Mouse (Mus musculus) spleen, adult 18-20 months (tissue): ENCODE results near the gene Hnrnpm.
A peak's percentile ranks its signal among the peaks of the same experiment; 100 is the strongest.
"Not testable (repeated sequence)": the region's sequence is repeated elsewhere in the genome, so short reads cannot be mapped to it uniquely, and the experiment has no call there.

ENCODE experiments used
- DNase-seq, 2 experiments: peaks; one replicate each; pipeline ENCODE4 v3.0.0; 2022; ENCODE audit warnings: mixed read lengths in 2 of 2

Hnrnpm gene

DNA sequence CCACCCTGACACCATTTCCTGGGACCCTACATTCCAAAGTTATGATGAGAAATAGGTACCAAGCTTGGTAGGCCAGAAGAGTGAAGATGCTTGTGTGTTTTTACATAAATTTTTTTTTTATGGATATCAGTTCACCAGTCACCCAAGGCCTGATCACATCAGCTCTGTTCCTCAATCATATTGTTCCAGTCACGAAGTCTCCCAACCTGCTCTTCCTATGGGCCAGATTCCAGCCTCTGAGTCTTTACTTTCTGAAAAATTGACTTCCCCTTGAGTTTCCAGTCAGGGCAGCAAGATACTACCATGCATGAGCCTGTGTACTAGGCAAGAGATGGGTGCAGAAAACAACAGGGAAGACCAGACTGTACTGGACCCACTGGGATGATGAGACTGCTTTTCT lies at the start of gene Hnrnpm:
TSS of gene Hnrnpm (minus strand) at position 101 of the 400 bp plus-strand sequence.
- no peak for DNase-seq

DNA sequence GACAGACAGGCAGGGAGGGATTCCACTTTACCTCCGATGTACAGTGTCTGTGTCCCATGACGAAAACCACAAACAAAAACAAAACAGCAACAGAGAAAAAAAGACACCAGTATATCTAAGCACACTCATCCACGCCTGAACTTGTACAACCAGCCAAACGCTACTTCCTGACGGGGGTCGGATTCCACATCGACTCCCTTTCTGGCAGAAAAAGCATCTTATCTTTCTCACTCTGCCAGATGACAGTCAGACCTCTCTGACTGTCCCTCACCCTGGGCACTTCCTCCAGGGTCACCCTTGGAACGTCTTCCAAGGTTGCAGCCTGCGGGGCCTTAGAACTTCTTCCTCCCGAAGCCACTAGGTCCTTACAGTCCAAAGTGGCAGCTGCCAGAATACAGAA lies 46.9 kb upstream of the Hnrnpm start:
- not testable (repeated sequence) for DNase-seq

DNA sequence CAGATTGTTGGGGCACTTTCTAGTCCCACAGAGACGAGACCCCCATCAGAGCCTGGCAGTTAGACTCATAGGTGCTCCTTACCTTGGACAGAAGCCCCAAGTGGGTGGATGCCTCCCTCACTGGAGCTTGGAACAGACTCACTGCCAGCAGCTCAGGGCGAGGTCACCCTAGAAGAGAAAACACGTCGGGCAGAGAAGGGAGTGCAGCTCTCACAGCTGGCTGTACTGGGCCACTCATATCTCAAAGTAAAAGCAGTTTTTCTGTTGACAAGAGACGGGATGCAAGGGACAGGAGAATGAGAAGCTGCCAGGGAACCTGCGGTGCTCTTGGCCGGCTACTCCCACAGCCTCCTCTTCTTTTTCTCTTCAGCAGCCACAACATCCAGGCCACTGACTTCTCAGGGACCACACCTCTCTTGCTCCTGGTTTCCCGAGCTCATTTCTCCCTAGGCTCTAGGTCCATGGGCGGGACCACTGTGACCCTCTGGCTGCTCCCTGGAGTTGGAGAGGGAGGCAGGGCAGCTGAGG lies 46.0 kb upstream of the Hnrnpm start:
- DNase-seq, result not testable (repeated sequence)

DNA sequence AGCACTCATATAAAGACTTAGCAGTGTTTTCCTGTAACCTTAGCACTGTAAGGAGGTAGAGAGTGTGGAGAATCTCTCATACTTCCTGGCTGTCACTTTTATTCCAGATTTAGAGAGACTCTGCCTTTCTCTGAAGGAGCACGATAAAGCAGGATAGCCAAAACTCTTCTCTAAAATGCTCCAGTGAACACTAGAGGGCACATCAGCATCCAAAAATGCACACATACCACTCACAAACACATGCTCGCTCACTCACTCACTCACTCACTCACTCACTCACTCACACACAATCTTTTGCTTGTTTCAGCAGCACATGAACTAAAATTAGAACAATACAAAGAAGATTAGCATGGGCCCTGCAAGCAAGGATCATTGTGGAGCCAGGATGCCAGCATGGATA lies 42.6 kb upstream of the Hnrnpm start:
- no peak for DNase-seq

DNA sequence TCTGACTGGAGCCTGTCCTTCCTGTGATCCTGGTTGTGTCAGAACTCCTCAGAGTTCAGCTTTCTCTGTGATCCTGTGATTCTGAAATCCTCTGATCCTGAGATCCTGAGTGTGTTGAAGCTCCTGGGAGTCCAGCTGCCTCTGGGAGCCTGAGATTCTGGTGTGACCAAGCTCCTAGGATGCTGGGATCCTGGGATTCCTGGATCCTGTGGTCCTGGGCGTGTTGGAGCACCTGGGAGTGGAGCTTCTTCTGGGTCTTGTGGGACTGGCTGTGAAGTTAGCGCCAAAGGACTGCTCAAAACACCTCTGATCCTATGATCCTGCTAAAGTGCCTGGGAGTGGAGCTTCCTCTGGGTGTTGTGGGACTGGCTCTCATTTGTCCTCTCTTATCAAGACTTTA lies 41.7 kb upstream of the Hnrnpm start:
- DNase-seq, result no peak

DNA sequence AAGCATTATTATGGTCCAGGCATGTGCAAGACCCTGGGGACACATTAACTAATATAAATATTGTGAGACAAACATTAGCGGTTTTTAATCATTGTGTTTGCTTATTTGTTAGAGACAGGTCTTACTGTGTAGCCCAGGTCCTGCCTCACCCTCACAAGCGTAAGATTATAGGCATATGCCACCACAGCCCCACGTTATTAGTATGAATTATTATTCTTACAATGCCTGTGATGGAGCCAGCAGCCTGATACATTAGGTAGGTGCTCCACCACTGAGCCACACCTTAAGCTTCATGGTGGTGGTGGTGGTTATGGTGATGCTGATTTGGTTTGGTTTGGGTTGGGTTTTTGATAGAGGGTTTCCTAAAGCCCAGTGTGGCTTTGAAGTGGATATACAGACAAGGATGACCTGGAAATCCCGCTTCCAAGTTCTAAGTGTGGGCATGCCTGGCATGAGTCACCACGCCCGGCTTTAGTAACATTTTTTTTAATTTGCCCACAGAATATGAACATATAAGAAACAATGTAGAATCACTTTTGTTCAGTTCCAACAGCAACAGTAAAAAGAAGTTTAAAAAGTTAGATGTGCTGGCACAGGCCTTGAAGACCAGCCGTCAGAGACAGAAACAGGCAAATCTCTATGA lies 33.2 kb upstream of the Hnrnpm start:
- no peak for DNase-seq

DNA sequence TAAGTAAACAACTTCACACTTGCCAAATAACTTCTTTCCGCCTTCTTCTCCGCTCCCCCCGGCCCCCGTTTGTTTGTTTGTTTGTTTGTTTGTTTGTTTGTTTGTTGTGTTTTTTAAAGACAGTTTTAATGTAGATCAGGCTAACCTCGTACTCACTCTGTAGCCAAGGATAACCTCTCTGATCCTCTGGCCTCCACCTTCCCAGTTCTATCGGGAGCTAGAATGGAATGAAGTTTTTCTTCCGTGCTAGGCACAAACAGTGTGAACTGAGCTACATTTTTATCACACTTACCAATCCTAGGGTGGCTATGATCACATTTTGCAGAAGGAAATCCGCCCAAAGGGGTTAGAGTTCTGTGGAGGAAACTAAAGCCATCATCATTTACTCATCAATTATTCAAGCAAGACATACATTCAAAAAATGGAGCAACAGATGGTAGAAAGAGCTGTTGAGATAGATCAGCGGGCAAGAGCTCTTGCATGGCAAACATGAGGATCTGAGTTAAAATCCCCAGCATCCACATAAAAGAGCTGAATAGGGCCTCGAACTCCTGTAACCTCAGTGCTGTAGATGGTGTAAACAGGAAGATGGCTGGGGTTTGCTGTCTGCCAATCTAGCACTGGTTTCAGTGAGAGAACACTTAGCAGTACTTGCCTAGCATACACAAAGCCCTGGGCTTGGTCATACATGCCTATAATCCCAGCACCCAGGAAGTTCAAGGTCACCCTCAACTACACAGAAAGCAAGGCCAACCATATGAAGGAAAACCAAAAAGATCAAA lies 32.5 kb upstream of the Hnrnpm start:
- DNase-seq, result no peak

DNA sequence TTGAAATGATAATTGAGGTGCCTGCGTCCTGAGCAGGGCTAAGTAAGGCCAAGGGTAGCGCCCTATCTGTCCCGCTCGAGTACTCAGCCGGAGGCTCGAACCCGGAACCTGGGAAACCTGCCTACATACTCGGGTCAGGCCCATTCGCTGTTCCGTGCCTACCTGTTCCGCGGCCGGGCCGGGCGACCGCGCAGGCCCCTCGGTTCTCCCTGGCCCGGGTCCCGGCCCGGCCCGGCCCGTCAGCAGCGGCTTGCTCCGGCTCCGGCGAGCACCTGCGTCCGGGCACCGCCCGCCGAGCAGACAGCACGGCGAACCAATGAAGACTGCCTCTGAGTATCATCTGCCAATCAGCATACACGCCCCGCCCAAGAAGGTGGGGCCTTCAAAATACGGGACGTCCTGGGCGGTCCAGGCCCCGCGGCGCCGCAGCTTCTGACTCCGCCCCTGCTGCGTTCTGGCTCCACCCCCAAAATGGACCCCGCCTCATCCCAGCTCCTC lies 31.8 kb upstream of the Hnrnpm start, which contains the start of gene March2:
TSS of gene March2 (minus strand) at position 287 of the 498 bp plus-strand sequence.
- DNase-seq, result peak; percentile 93 to 98

DNA sequence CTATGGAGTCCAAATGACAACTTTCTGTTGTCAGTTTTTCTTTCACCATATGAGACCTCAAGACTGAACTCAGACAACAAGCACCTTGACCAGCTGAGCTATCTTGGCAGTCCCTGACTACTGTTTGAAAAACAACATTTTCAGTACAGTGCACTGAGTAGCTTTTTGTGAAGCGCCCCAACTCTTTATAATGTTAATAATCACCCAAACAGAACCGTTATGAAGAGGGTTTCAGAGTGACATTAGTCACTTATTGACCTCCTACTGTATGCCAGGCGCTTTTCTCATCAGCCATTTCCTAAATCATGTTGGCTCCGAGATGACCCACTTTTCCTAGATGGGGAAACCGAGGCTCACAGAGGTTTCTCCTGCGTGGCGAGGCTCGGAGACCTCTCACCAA lies 31.3 kb upstream of the Hnrnpm start:
- no peak for DNase-seq

DNA sequence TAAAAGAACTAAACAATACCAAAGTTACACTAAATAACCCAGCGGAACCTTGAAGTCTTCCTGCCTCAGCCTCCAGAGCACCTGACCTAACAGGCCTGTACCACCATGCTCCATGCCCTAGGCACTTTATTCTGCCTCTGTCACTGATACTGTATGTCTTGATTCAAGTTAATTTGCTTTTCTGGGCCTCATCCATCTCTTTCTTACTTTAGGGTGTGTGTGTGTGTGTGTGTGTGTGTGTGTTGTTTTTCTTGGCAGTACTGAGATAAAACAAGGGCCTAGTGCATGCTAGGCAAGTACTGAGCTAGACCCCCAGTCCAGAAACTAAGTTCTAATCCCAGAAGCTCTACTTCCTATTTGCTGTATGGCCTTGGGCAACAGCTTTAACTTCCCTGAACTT lies 30.6 kb upstream of the Hnrnpm start:
- DNase-seq, result no peak

DNA sequence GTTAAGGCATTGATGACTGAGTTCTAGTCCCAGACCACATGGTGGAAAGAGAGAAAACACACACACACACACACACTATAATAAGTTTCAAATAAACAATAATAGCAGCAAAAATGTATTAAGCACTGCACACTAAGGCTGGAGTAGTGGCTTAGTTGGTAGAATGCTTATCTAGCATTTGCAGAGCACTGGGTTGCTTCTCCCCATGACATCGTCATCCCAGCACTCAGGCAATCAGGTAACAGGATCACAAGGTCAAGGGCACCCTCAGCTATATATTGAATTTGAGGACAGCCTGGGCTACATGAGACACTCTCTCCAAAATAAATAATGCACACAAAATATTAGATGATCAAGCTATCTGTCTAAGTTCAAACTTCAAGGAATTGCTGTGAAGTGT lies 28.1 kb upstream of the Hnrnpm start:
- no peak for DNase-seq

DNA sequence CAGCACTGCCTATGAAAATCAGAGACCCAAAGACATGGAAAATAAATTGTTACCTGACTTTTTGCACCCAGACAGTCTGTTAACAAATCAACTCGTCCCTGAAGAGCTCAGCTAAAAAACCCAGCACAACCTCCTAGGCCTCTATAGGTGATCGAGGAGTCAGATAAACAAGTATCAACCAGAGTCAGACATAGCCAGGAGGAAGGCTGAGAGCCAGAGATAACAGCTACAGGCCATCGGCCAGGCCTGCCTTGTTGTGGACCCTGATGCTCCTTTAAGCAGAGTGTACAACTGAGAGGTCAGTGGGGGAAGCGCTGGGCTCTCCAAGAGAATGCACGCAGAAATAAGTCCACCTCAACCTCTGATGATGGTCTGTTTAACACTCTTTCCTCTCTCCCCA lies 26.6 kb upstream of the Hnrnpm start:
- DNase-seq, result no peak

DNA sequence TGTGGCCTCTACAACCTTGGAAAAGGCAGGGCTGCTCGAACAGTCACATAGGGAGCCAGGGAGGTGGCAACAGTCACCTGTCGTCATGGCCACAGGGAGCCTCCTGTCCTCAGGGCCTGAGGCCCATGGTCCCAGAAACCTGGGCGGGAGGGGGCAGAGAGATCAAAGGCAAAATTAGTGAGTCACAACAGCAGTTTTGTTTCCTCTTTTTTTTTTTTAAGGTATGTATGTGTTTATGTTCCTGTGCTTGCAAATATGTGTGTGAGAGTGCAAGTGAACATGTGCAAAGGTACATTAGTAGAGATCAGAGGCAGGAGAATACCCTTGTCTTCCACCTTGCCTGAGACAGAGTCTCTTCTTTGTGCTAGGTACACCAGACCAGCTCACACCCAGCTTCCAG lies 23.2 kb upstream of the Hnrnpm start:
- DNase-seq, result no peak

DNA sequence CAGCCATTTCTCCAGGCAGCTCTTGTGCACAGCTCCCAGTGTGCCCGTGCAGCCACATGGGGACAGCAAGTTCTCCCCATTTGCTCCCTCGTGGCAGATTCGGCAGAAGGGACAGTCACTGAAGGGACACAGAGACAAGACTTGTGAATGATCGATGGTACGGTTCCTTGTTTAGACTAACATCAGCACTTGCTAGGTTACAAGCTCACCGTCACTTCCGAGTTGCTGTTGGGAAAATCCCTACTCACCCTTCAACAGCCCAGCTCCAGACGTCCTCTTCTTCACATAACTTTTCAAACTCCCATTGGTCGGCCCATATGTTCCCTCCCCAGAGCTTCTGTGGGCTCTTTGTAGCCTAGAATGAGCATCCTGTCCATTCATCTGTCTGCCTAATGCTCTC lies 16.4 kb upstream of the Hnrnpm start:
- no peak for DNase-seq

DNA sequence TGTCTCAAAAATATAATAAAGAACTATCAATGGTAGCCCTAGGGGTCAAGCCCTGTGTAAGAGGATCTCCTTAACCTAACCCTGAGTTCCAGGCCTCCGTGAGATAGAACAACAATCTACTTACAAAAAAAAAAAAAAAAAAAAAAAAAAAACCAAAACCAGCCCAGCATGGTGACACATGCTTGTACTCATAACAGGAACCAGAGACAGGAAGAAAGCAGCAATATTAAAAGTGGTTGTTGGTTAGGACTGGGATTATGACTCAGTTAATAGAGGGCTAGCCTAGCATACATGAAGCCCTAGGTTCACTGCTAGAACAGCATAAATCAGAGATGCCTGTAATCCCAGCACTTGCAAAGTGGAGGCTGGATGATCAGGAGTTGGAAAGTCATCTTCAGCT lies 15.5 kb upstream of the Hnrnpm start:
- DNase-seq, result no peak

DNA sequence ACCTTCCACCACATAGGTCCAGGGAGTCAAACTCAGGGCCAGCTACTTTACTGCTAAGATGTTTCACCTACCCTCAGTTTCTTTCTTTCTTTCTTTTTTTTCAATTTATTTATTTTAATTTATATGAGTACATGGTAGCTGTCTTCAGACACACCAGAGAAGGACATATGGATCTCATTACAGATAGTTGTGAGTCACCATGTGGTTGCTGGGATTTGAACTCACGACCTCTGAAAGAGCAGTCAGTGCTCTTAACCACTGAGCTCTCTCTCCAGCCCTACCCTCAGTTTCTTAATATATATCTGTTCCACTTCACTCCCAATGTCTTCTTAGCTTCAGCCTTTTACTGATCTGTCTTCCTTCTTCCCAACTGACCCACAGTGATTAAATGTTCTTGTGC lies 8.8 kb upstream of the Hnrnpm start:
- no peak for DNase-seq

DNA sequence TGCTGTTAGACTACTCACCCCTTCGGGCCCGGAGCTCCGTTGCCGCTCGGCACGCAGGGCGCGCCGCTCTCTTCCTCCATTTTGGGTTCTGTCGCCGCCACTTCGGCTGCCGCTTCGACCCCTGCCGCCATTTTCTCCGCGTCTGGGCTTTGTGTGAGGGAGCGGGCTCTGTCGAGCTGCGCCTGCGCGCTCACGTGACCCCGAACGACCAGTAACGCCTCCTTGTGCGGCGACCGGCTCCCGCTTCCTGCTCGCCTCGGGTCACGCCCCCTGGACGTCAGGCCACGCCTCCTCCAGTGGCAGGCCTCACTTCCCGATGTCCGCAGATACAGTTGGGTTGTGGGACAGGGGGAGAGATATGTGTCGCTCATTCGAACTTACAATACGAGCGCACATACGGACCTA lies 1.4 kb downstream of the Hnrnpm start:
- peak; percentile 97 to 99 for DNase-seq

DNA sequence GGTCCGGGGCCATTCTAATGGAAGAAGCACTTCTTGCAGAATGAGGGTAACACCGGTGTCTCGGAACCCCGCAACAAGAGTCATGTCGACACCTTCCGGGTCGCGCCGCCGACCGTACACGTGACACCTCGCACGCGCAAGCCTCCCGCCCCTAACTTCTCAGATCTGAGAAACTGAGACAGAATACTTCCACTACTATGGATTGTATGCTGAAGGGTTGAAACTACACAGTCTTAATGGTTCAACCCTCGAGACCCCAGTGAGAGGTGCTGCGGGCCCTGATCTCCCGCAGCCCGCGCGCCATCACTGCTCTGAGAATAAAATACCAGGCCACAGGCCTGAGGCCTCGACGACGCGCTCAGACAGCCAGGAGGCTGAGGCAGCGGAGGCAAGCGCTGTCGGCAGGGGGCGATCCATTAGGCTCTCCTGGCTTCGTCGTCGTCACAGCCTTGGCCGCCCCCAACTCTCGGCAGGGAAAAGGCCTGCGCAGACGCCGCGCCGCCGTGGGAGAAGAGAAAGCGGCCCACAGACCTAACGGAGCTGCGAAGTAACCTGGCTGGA lies 1.9 kb downstream of the Hnrnpm start:
- DNase-seq, result peak; percentile 51 to 61

DNA sequence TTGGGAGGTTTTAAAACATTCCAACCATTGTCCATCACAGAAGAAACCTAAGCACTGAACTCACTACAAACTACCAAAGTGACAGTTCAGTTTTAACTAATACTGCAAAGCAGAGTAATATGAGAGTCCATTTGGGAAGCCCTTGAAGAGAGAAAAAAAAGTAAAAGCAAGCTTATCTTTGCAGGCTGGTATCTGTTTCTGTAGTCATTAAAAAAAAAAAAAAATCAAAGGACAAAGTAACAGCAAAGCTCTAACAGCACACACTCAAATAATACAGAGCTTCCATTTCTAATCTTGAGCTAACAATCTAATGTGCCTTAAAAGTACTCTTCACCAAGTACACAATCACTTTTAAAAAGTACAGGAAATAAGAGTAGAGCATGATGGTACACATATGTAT lies 4.9 kb downstream of the Hnrnpm start:
- no peak for DNase-seq

DNA sequence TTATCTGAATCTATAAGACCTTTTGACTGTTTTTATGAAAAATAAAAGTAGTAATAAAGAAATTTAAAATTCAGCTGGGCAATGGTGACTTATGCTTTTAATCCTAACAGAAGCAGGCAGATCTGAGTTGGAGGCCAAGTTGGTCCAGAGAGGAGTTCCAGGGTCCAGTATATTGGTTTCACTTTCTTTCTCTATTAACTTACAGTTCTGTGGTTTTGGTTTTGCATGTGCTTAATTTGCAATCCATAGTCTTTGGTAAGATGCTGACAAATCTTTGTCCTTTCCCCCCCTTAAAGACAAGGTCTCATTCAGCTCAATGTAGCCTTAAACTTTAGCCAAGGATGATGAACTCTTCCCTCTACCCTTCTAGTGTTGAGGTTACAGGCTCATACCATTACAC lies 7.9 kb downstream of the Hnrnpm start:
- DNase-seq, result no peak

DNA sequence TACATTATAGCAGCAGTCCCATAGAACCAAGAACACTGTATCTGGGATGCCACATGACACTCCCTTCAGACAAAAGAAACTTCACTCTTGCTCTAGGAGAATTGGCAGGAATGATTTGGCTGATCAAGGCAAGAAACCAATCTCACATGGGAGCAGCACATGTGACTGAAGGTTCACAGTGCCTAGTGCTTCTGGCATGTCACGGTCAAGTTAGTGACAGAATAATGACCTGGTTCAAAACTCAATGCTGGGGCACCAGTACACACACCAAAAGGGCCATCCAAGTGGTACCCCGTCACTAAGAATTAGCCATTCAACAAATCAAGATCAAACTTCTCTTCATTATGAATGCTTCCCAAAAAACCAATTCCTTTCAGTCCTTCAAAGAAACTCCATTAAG lies 10.6 kb downstream of the Hnrnpm start:
- DNase-seq, result no peak

DNA sequence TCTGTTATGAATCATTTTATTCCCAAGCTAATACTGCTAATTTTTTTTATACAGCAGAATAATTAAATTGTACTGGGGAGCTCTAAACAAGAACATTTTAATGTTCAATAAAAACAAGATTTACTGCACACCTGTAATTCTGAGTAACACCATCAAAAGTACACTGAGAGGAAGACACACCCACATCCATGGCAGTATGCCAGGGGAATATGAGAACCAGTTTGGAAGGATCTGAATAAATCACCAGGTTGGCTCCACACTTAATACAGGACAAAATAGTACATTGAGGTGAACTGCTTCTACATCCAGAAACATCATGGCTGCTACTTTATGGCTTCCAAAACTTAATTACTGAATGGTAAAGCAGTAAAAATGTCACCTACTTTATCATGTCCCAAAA lies 11.2 kb downstream of the Hnrnpm start:
- no peak for DNase-seq

DNA sequence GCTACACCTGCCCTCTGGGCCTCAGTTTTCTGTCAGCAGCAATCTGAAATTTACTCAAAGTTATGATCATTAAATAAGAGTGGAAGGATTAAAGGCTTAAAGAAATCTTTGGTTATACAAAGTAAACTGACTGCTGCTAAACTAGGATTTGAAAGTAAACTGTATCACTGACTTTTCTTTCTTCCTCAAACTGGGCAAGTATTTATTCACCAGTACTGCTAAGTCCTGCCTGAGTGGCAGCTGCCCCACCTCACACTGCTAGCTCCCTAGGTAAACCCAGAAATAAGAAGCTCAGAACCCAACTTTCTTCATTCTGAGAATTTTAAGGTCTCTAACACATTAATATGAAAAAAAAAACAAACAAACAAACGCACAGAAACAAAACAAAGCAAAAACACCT lies 12.8 kb downstream of the Hnrnpm start:
- DNase-seq, result no peak

DNA sequence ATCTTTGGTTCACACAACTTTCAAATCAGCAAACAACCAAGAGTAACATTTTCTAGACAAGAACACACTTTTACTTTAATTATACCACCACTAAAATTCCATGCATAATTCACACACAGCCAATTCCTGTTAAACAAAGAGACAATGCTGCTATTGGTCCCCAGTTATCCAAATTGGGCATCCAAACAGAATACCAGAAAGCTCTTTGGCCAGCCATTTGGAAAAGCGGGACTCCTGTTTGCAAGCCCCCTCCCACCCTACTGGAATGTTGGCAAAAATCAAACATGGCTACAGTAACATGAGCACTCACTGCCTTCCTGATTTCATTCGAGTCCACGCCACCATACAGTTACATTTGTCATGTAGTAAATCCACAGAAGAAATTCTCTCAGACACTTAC lies 17.0 kb downstream of the Hnrnpm start:
- no peak for DNase-seq
